Mouse (Mus musculus) ES-Bruce4 (cell line): ENCODE measurements at regions not wholly inside any gene's neighbourhood (a gene's known extent, or its start where the extent isn't known, plus 50 kb on each side); places are given as distances from the start of the nearest gene placed in this dataset.

Source experiments
- H3K27ac ChIP-seq: 2 replicates; pipeline ENCODE4 v1.5.1; 2012; ENCODE audit warnings: low read length, inconsistent platforms; ENCODE audit not compliant: insufficient read depth
- H3K27me3 ChIP-seq: 2 replicates; pipeline ENCODE4 v1.6.1; 2012; ENCODE audit warnings: mild to moderate bottlenecking, low read length, inconsistent platforms; ENCODE audit not compliant: control insufficient read depth, poor library complexity, insufficient read depth, severe bottlenecking
- H3K36me3 ChIP-seq: 2 replicates; pipeline ENCODE4 v1.6.1; 2012; ENCODE audit warnings: inconsistent platforms, mild to moderate bottlenecking, low read length, moderate library complexity; ENCODE audit not compliant: control insufficient read depth, poor library complexity, insufficient read depth, severe bottlenecking
- H3K4me1 ChIP-seq: one replicate; pipeline ENCODE4 v1.8.1; 2011; ENCODE audit warnings: low read length; ENCODE audit not compliant: control insufficient read depth, insufficient read depth
- H3K4me3 ChIP-seq: 2 replicates; pipeline ENCODE4 v1.5.1; 2011; ENCODE audit warnings: low read depth, mild to moderate bottlenecking, low read length
- H3K9ac ChIP-seq: 2 replicates; pipeline ENCODE4 v1.6.1; 2012; ENCODE audit warnings: low read depth, mild to moderate bottlenecking, inconsistent platforms; ENCODE audit not compliant: poor library complexity, severe bottlenecking
- H3K9me3 ChIP-seq: replicated peaks from 2 replicates; pipeline ENCODE4 v1.6.1; 2012; ENCODE audit warnings: mild to moderate bottlenecking, low read length, inconsistent platforms; ENCODE audit not compliant: control insufficient read depth, poor library complexity, insufficient read depth, severe bottlenecking
- CTCF ChIP-seq: IDR thresholded peaks from one replicate; pipeline ENCODE4 v1.8.1; 2011; ENCODE audit warnings: low read depth, low read length
- EP300 ChIP-seq: IDR thresholded peaks from 2 replicates; pipeline ENCODE4 v1.6.1; 2011; ENCODE audit warnings: low read depth, low read length; ENCODE audit not compliant: insufficient read depth
- POLR2A ChIP-seq: IDR thresholded peaks from one replicate; pipeline ENCODE4 v1.8.1; 2011; ENCODE audit warnings: low read length; ENCODE audit not compliant: insufficient read depth

- no peaks in the 10 kb centered on the region for H3K4me1 ChIP-seq
- no peak overlapping the region for H3K27ac ChIP-seq
- no peak for TF ChIP-seq POLR2A
- TF ChIP-seq CTCF: no peak
- TF ChIP-seq EP300: no peak
- no peaks in the 10 kb centered on the region for H3K36me3 ChIP-seq
- no peak overlapping the region for H3K4me3 ChIP-seq
- H3K9ac ChIP-seq: no peak overlapping the region
- H3K27me3 ChIP-seq: no peaks in the 10 kb centered on the region
- H3K9me3 ChIP-seq: no peaks in the 10 kb centered on the region
Observed at GRCm38 (mm10) chr9:47412786-47413185, 117.2 kb upstream of the Cadm1 start.

GRCm38 (mm10) chr9:47414350-47414988 is 115.5 kb upstream of the Cadm1 start:
- H3K4me1 ChIP-seq: no peaks in the 10 kb centered on the region
- H3K36me3 ChIP-seq: no peaks in the 10 kb centered on the region
- TF ChIP-seq EP300 (no peak), POLR2A (no peak), CTCF (no peak)
- no peak overlapping the region for H3K9ac ChIP-seq
- no peak overlapping the region for H3K4me3 ChIP-seq
- H3K27me3 ChIP-seq: no peaks in the 10 kb centered on the region
- no peak overlapping the region for H3K27ac ChIP-seq
- H3K9me3 ChIP-seq: no peaks in the 10 kb centered on the region

GRCm38 (mm10) chr9:47422151-47422599 is 107.8 kb upstream of the Cadm1 start:
- Histone ChIP-seq H3K4me1 (no peaks in the 10 kb centered on the region), H3K9me3 (no peaks in the 10 kb centered on the region), H3K27ac (no peak overlapping the region), H3K36me3 (no peaks in the 10 kb centered on the region), H3K4me3 (no peak overlapping the region), H3K27me3 (0 out of 2 replicates have a peak, but pooled peaks cover 2% of the 10 kb centered on the region), H3K9ac (no peak overlapping the region)
- TF ChIP-seq EP300 (no peak), CTCF (no peak), POLR2A (no peak)

- no peak overlapping the region for H3K9ac ChIP-seq
- no peaks in the 10 kb centered on the region for H3K9me3 ChIP-seq
- H3K4me3 ChIP-seq: no peak overlapping the region
- no peaks in the 10 kb centered on the region for H3K36me3 ChIP-seq
- H3K27me3 ChIP-seq: 0 out of 2 replicates have a peak, but pooled peaks cover 2% of the 10 kb centered on the region
- no peaks in the 10 kb centered on the region for H3K4me1 ChIP-seq
- no peak overlapping the region for H3K27ac ChIP-seq
- TF ChIP-seq POLR2A (no peak), EP300 (no peak), CTCF (no peak)
Observed at GRCm38 (mm10) chr9:47422741-47423461, 107.1 kb upstream of the Cadm1 start.

- Histone ChIP-seq H3K9ac (no peak overlapping the region), H3K4me1 (no peaks in the 10 kb centered on the region), H3K4me3 (no peak overlapping the region), H3K27me3 (0 out of 2 replicates have a peak, but pooled peaks cover 2% of the 10 kb centered on the region), H3K36me3 (no peaks in the 10 kb centered on the region), H3K27ac (no peak overlapping the region), H3K9me3 (no peaks in the 10 kb centered on the region)
- no peak for TF ChIP-seq EP300
- TF ChIP-seq POLR2A: no peak
- no peak for TF ChIP-seq CTCF
Observed at GRCm38 (mm10) chr9:47423462-47423832, 106.5 kb upstream of the Cadm1 start.

- no peaks in the 10 kb centered on the region for H3K4me1 ChIP-seq
Observed at GRCm38 (mm10) chr9:47424191-47424590, 105.8 kb upstream of the Cadm1 start.

More at GRCm38 (mm10) chr9:47424191-47424590, 105.8 kb upstream of the Cadm1 start:
- H3K9me3 ChIP-seq: no peaks in the 10 kb centered on the region
- no peaks in the 10 kb centered on the region for H3K36me3 ChIP-seq
- TF ChIP-seq CTCF: no peak
- no peak for TF ChIP-seq EP300
- TF ChIP-seq POLR2A: no peak
- H3K4me3 ChIP-seq: no peak overlapping the region
- no peak overlapping the region for H3K9ac ChIP-seq
- 0 out of 2 replicates have a peak, but pooled peaks cover 2% of the 10 kb centered on the region for H3K27me3 ChIP-seq
- H3K27ac ChIP-seq: no peak overlapping the region
